Mouse (Mus musculus) small intestine, adult 2 months (tissue): ENCODE data around the gene Plekha1.

Experiments used
- CTCF ChIP-seq: fragments of 200-500 bp; IDR thresholded peaks from 2 replicates; pipeline ENCODE4 v1.5.1; 2012; ENCODE audit warnings: low read depth, mild to moderate bottlenecking, control low read depth, inconsistent platforms, low read length, moderate library complexity, mixed read lengths; ENCODE audit not compliant: insufficient replicate concordance, insufficient read length; ENCODE audit errors: extremely low read depth
- POLR2A ChIP-seq: fragments of 200-500 bp; IDR thresholded peaks from 2 replicates; pipeline ENCODE4 v1.6.1; 2012; ENCODE audit warnings: low read depth, mild to moderate bottlenecking, control low read depth, inconsistent platforms, low read length, moderate library complexity

DNA sequence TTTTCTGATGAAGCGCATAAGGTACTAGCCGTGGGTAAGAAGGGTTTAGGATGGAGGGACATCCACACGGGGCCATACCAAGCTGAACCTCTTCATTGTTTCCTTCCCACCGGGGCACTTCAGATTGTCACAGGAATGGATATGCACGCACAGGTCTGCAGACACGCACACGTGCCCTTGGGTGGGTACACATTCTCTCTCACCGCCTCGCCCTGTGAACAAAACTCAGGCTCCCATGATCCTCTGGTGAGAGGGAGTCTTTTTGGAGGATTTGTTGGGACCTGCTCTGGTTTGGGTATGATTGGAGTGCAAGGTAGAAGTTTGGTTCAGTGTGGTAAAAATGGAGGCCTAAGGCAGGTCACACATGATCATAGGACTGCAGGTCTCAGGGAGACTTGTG lies 67.4 kb downstream of the Plekha1 start:
- TF ChIP-seq CTCF (no peak), POLR2A (no peak)
